Mouse (Mus musculus) limb, embryonic 14.5 days (tissue): ENCODE data around the gene Rsf1. TPM values are rescaled to one million over a fixed set of nuclear protein-coding genes. Genes with fewer than 3 reads are reported as not detected.

Experiments used
- ATAC-seq: fragments of 200-750 bp; cut with Nextera tagmentation; 2 replicates; pipeline ENCODE4 v1.8.0; 2017; ENCODE audit warnings: low read depth, moderate number of reproducible peaks, moderate TSS enrichment; ENCODE audit not compliant: low FRiP score
- DNase-seq: peaks from one replicate; pipeline ENCODE4 v3.0.0-alpha.2; 2015; ENCODE audit warnings: low spot score
- H3K27ac ChIP-seq: fragments of 300-500 bp; sonication (generic); replicated peaks from 2 replicates; pipeline ENCODE4 v1.5.1; 2014; ENCODE audit warnings: low read depth, mild to moderate bottlenecking, low read length, moderate library complexity, mixed read lengths
- H3K27me3 ChIP-seq: fragments of 300-500 bp; sonication (generic); 2 replicates; pipeline ENCODE4 v1.6.1; 2014; ENCODE audit warnings: low read length, mixed read lengths; ENCODE audit not compliant: control insufficient read depth, insufficient read depth
- H3K36me3 ChIP-seq: fragments of 300-500 bp; sonication (generic); 2 replicates; pipeline ENCODE4 v1.6.1; 2014; ENCODE audit warnings: mild to moderate bottlenecking, low read length, moderate library complexity, mixed read lengths; ENCODE audit not compliant: control insufficient read depth, insufficient read depth
- H3K4me1 ChIP-seq: fragments of 300-500 bp; sonication (generic); 2 replicates; pipeline ENCODE4 v1.6.1; 2014; ENCODE audit warnings: antibody characterized with exemption, low read length, mixed read lengths; ENCODE audit not compliant: control insufficient read depth, insufficient read depth
- H3K4me2 ChIP-seq: fragments of 300-500 bp; sonication (generic); replicated peaks from 2 replicates; pipeline ENCODE4 v1.6.1; 2014; ENCODE audit warnings: low read depth, mild to moderate bottlenecking, low read length, moderate library complexity; ENCODE audit not compliant: severe bottlenecking
- H3K4me3 ChIP-seq: fragments of 300-500 bp; sonication (generic); replicated peaks from 2 replicates; pipeline ENCODE4 v1.5.1; 2014; ENCODE audit warnings: low read length
- H3K9ac ChIP-seq: fragments of 300-500 bp; sonication (generic); 2 replicates; pipeline ENCODE4 v1.6.1; 2014; ENCODE audit warnings: mild to moderate bottlenecking, low read depth, low read length, moderate library complexity; ENCODE audit not compliant: severe bottlenecking
- H3K9me3 ChIP-seq: fragments of 300-500 bp; sonication (generic); 2 replicates; pipeline ENCODE4 v1.6.1; 2016; ENCODE audit warnings: low read length; ENCODE audit not compliant: control insufficient read depth
- POLR2A ChIP-seq: fragments of 200-500 bp; IDR thresholded peaks from 2 replicates; pipeline ENCODE4 v1.8.0; 2012; ENCODE audit warnings: inconsistent platforms, mild to moderate bottlenecking, moderate library complexity, borderline replicate concordance; ENCODE audit not compliant: insufficient read depth, insufficient read length; ENCODE audit errors: extremely low read depth
- WGBS: fragments of 180-500 bp; shearing (Covaris S2); extraction: QIAGEN DNeasy Blood & Tissue Kit; methylation state at CpG from one replicate; pipeline ENCODE4 v1.1.7; 2014; 5-methylcytosine and 5-hydroxymethylcytosine counted together
- polyA plus RNA-seq, 2 experiments: library from polyadenylated mRNA; depleted of rRNA in 1 of 2; stranded (reverse) in 1 of 2; unstranded in 1 of 2; fragments of >200 nt; fragmentation: Nextera tagmentation in 1 of 2; extraction: Ambion mirVana in 1 of 2; gene quantifications; 2 replicates each; pipeline versions ENCODE4 v1.2.1 to v1.2.3; 2012 to 2014

Rsf1 gene
- polyA plus RNA-seq, 2 experiments = 12.2 to 19.8 TPM

- WGBS = 91% methylated on average over 6 of the region's 6 CpGs
- no peak overlapping the region for H3K9ac ChIP-seq
These were observed 76.5 kb downstream of the Rsf1 start for GRCm38 (mm10) chr7:97656144-97656543.

DNA sequence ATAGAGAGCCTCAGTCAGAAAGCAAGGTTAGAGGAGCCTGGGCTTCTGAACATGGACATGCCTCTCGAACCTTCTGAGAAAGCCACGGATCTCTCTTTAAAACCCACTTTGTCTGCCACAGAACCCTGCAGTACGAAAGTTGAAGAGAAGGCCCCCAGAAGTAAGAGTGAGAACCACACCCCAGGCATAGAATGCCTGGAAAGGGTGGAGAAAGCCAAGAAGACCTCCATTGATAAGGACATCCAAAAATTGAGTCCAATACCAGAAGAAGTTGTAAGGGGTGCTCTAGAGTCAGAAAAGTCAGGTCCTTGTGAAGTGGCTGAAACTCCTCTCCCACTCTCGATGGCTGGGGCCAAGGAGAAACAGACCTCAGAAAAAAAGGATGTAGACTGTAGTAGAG is 81.9 kb downstream of the Rsf1 start:
- Histone ChIP-seq H3K9me3 (no peaks in the 10 kb centered on the region), H3K27me3 (no peaks in the 10 kb centered on the region), H3K27ac (no peak overlapping the region), H3K9ac (no peak overlapping the region), H3K4me1 (no peaks in the 10 kb centered on the region), H3K4me3 (no peak overlapping the region), H3K36me3 (peaks cover 46% of the 10 kb centered on the region), H3K4me2 (no peak overlapping the region)
- no peak for DNase-seq
- TF ChIP-seq POLR2A = no peak
- 91% methylated on average over 4 of the region's 4 CpGs for WGBS
- ATAC-seq = no peak

More at GRCm38 (mm10) chr7:97656144-97656543, 76.5 kb downstream of the Rsf1 start:
- Histone ChIP-seq H3K36me3 (peaks cover 38% of the 10 kb centered on the region), H3K4me3 (no peak overlapping the region), H3K4me1 (no peaks in the 10 kb centered on the region), H3K9me3 (no peaks in the 10 kb centered on the region), H3K27ac (no peak overlapping the region), H3K4me2 (no peak overlapping the region), H3K27me3 (no peaks in the 10 kb centered on the region)
- no peak for TF ChIP-seq POLR2A
- ATAC-seq (no peak), DNase-seq (no peak)

GRCm38 (mm10) chr7:97679239-97679638 is 99.5 kb downstream of the Rsf1 start:
- 27% methylated on average over 1 of the region's 1 CpGs for WGBS
- DNase-seq (peak; percentile 40), ATAC-seq (no peak)
- no peaks in the 10 kb centered on the region for H3K9me3 ChIP-seq
- no peaks in the 10 kb centered on the region for H3K4me1 ChIP-seq
- H3K4me3 ChIP-seq = no peak overlapping the region
- no peak overlapping the region for H3K4me2 ChIP-seq
- H3K36me3 ChIP-seq = peaks cover 69% of the 10 kb centered on the region
- no peak overlapping the region for H3K9ac ChIP-seq
- H3K27me3 ChIP-seq = no peaks in the 10 kb centered on the region
- TF ChIP-seq POLR2A = no peak
- H3K27ac ChIP-seq = no peak overlapping the region

DNA sequence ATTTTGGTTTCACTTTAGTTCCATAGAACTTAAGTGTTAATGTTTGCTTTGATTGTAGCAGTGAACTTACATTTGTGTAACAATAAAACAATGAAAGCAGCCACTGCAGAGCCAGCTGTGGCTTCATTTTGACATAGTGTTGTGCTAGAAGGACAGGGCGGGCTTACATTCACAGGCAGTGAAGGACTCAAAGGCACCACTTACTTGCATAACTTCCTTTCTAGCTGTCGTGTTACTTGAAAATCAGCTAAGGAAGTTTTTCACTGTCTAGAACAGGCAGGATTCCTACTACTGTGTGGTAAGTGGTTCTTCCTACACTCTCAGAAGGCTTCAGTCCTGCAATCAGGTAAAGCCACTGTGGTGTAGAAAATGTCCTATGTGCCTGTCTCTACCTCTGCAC is 108.1 kb downstream of the Rsf1 start:
- H3K27me3 ChIP-seq = no peaks in the 10 kb centered on the region
- H3K4me2 ChIP-seq = no peak overlapping the region
- DNase-seq (no peak), ATAC-seq (no peak)
- 89% methylated on average over 2 of the region's 2 CpGs for WGBS
- no peak for TF ChIP-seq POLR2A
- peaks cover 43% of the 10 kb centered on the region for H3K36me3 ChIP-seq
- no peak overlapping the region for H3K4me3 ChIP-seq
- H3K27ac ChIP-seq = no peak overlapping the region
- H3K4me1 ChIP-seq = no peaks in the 10 kb centered on the region
- H3K9me3 ChIP-seq = no peaks in the 10 kb centered on the region
- H3K9ac ChIP-seq = no peak overlapping the region

DNA sequence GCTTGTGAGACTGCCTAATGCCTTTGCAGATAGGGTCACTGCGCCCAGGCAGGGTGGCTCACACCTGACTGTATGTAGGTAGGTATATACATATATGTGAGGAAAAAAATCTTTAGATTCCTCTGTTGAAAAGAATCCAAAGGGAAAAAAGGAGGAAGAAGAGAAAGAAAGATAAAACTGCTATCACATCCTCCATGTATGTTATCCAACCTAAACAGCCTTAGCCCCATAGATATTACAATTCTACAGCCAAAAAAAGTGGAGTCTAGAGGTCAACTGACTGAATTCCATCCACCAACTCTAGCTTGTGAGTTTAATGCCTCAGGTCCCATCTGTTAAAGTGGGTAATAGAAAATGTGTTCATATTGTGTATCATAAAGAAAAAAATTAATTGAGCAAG is 115.8 kb downstream of the Rsf1 start:
- ATAC-seq (no peak), DNase-seq (no peak)

GRCm38 (mm10) chr7:97696133-97696505 is 116.4 kb downstream of the Rsf1 start:
- Histone ChIP-seq H3K4me2 (peak overlapping the region; percentile 79), H3K9ac (peak overlapping the region; percentile 74), H3K9me3 (peaks cover 3% of the 10 kb centered on the region; the same call in 1 of the 2 replicates), H3K36me3 (peaks cover 5% of the 10 kb centered on the region; the same call in 1 of the 2 replicates), H3K27ac (peak overlapping the region; percentile 79), H3K4me1 (peaks cover 9% of the 10 kb centered on the region), H3K27me3 (no peaks in the 10 kb centered on the region), H3K4me3 (peak overlapping the region; percentile 59)
- TF ChIP-seq POLR2A = no peak
- no peak for DNase-seq
- ATAC-seq = peak; percentile 62
- 38% methylated on average over 19 of the region's 19 CpGs for WGBS

More for the DNA sequence above, 115.8 kb downstream of the Rsf1 start:
- 98% methylated on average over 1 of the region's 1 CpGs for WGBS
- H3K4me1 ChIP-seq = peaks cover 9% of the 10 kb centered on the region
- H3K9ac ChIP-seq = no peak overlapping the region
- no peak overlapping the region for H3K27ac ChIP-seq
- peak overlapping the region; percentile 79; the same call in 1 of the 2 replicates for H3K4me2 ChIP-seq
- H3K4me3 ChIP-seq = no peak overlapping the region
- no peak for TF ChIP-seq POLR2A
- H3K27me3 ChIP-seq = no peaks in the 10 kb centered on the region
- peaks cover 3% of the 10 kb centered on the region; the same call in 1 of the 2 replicates for H3K9me3 ChIP-seq
- peaks cover 5% of the 10 kb centered on the region; the same call in 1 of the 2 replicates for H3K36me3 ChIP-seq
